Mouse (Mus musculus) limb, embryonic 11.5 days (tissue): Measurements from ENCODE around the gene Csnk2a2. TPM values are rescaled to one million over a fixed set of nuclear protein-coding genes. Genes with fewer than 3 reads are reported as not detected.

Experiments used
- ATAC-seq: fragments of 200-750 bp; cut with Nextera tagmentation; 2 replicates; pipeline ENCODE4 v1.8.0; 2017; ENCODE audit warnings: low read depth; ENCODE audit not compliant: insufficient number of reproducible peaks, low FRiP score, low TSS enrichment
- DNase-seq: peaks from one replicate; pipeline ENCODE4 v3.0.0-alpha.2; 2015; ENCODE audit warnings: low spot score
- H3K27ac ChIP-seq: fragments of 300-500 bp; sonication (generic); replicated peaks from 2 replicates; pipeline ENCODE4 v1.5.1; 2014; ENCODE audit warnings: low read depth, mild to moderate bottlenecking, low read length
- H3K27me3 ChIP-seq: fragments of 300-500 bp; sonication (generic); 2 replicates; pipeline ENCODE4 v1.6.1; 2014; ENCODE audit warnings: mild to moderate bottlenecking, low read length, mixed read lengths; ENCODE audit not compliant: control insufficient read depth, insufficient read depth
- H3K36me3 ChIP-seq: fragments of 300-500 bp; sonication (generic); 2 replicates; pipeline ENCODE4 v1.6.1; 2014; ENCODE audit warnings: mild to moderate bottlenecking, low read length, moderate library complexity, mixed read lengths; ENCODE audit not compliant: control insufficient read depth, insufficient read depth
- H3K4me1 ChIP-seq: fragments of 300-500 bp; sonication (generic); 2 replicates; pipeline ENCODE4 v1.6.1; 2014; ENCODE audit warnings: low read length, mixed read lengths; ENCODE audit not compliant: control insufficient read depth, insufficient read depth
- H3K4me2 ChIP-seq: fragments of 300-500 bp; sonication (generic); 2 replicates; pipeline ENCODE4 v1.6.1; 2014; ENCODE audit warnings: low read depth, mild to moderate bottlenecking, moderate library complexity; ENCODE audit not compliant: severe bottlenecking
- H3K4me3 ChIP-seq: fragments of 300-500 bp; sonication (generic); 2 replicates; pipeline ENCODE4 v1.5.1; 2014; ENCODE audit warnings: low read depth, low read length
- H3K9ac ChIP-seq: fragments of 300-500 bp; sonication (generic); 2 replicates; pipeline ENCODE4 v1.6.1; 2014; ENCODE audit warnings: mild to moderate bottlenecking, low read length
- H3K9me3 ChIP-seq: fragments of 300-500 bp; sonication (generic); 2 replicates; pipeline ENCODE4 v1.6.1; 2016; ENCODE audit warnings: low read length; ENCODE audit not compliant: control insufficient read depth
- WGBS: fragments of 180-500 bp; shearing (Covaris S2); extraction: QIAGEN DNeasy Blood & Tissue Kit; methylation state at CpG from one replicate; pipeline ENCODE4 v1.1.7; 2014; 5-methylcytosine and 5-hydroxymethylcytosine counted together
- polyA plus RNA-seq: library from polyadenylated mRNA; unstranded; fragments of >200 nt; fragmentation: Nextera tagmentation; extraction: Ambion mirVana; gene quantifications from 2 replicates; pipeline ENCODE4 v1.2.1, GENCODE M21; 2014

Gene Csnk2a2
- polyA plus RNA-seq: 17.5 and 19.4 TPM in 2 replicates

GRCm38 (mm10) chr8:95490006-95490405 lies at the start of gene Csnk2a2:
TSS of gene Csnk2a2 (minus strand) at chr8:95490039.
- WGBS: 83% methylated on average over 5 of the region's 5 CpGs
- Histone ChIP-seq H3K27ac (no peak within 1 kb of the TSS), H3K9me3 (no peaks in the 10 kb centered on the region), H3K36me3 (no peaks in the 10 kb centered on the region), H3K4me2 (peak within 1 kb of the TSS; percentile 49), H3K4me1 (peaks cover 9% of the 10 kb centered on the region), H3K27me3 (no peaks in the 10 kb centered on the region), H3K9ac (peak within 1 kb of the TSS; percentile 90), H3K4me3 (peak within 1 kb of the TSS; percentile 85)
- DNase-seq (no peak), ATAC-seq (no peak)

- H3K4me1 ChIP-seq: no peaks in the 10 kb centered on the region
- no peaks in the 10 kb centered on the region for H3K36me3 ChIP-seq
- no peak overlapping the region for H3K27ac ChIP-seq
- no peaks in the 10 kb centered on the region for H3K27me3 ChIP-seq
- ATAC-seq (no peak), DNase-seq (no peak)
- no peak overlapping the region for H3K9ac ChIP-seq
- no peak overlapping the region for H3K4me3 ChIP-seq
- H3K9me3 ChIP-seq: no peaks in the 10 kb centered on the region
- WGBS: 83% methylated on average over 5 of the region's 5 CpGs
- no peak overlapping the region for H3K4me2 ChIP-seq
These were observed 49.6 kb upstream of the Csnk2a2 start for GRCm38 (mm10) chr8:95539487-95539886.

- Histone ChIP-seq H3K9me3 (no peaks in the 10 kb centered on the region), H3K27me3 (no peaks in the 10 kb centered on the region), H3K4me3 (peak within 1 kb of the TSS; percentile 26), H3K27ac (no peak within 1 kb of the TSS), H3K36me3 (no peaks in the 10 kb centered on the region), H3K4me1 (no peaks in the 10 kb centered on the region), H3K9ac (no peak within 1 kb of the TSS), H3K4me2 (peak within 1 kb of the TSS; percentile 65)
- WGBS: 14% methylated on average over 33 of the region's 33 CpGs
- peak; percentile 73 for DNase-seq
- peak; percentile 68; the same call in 1 of the 2 replicates for ATAC-seq
These were observed 43.9 kb upstream of the Csnk2a2 start, which contains the start of gene Ccdc113 for GRCm38 (mm10) chr8:95533584-95534387. TSS of gene Ccdc113 (plus strand) at chr8:95534085.

GRCm38 (mm10) chr8:95532206-95532605 lies 42.4 kb upstream of the Csnk2a2 start:
- no peak for DNase-seq
- H3K9me3 ChIP-seq: no peaks in the 10 kb centered on the region
- no peak overlapping the region for H3K27ac ChIP-seq
- no peak for ATAC-seq
- H3K9ac ChIP-seq: no peak overlapping the region
- no peak overlapping the region for H3K4me3 ChIP-seq
- H3K4me1 ChIP-seq: no peaks in the 10 kb centered on the region
- WGBS: 61% methylated on average over 4 of the region's 4 CpGs
- H3K4me2 ChIP-seq: no peak overlapping the region
- no peaks in the 10 kb centered on the region for H3K27me3 ChIP-seq
- H3K36me3 ChIP-seq: no peaks in the 10 kb centered on the region

GRCm38 (mm10) chr8:95528750-95529310 lies 39.0 kb upstream of the Csnk2a2 start:
- H3K27ac ChIP-seq: no peak overlapping the region
- H3K9me3 ChIP-seq: no peaks in the 10 kb centered on the region
- H3K4me3 ChIP-seq: no peak overlapping the region
- no peak for DNase-seq
- H3K36me3 ChIP-seq: no peaks in the 10 kb centered on the region
- no peak overlapping the region for H3K9ac ChIP-seq
- no peaks in the 10 kb centered on the region for H3K27me3 ChIP-seq
- no peak for ATAC-seq
- H3K4me1 ChIP-seq: no peaks in the 10 kb centered on the region
- H3K4me2 ChIP-seq: no peak overlapping the region
- WGBS: 66% methylated on average over 9 of the region's 9 CpGs

GRCm38 (mm10) chr8:95528194-95528593 lies 38.4 kb upstream of the Csnk2a2 start:
- WGBS: 91% methylated on average over 10 of the region's 10 CpGs
- H3K27ac ChIP-seq: no peak overlapping the region
- DNase-seq (no peak), ATAC-seq (no peak)
- H3K9ac ChIP-seq: no peak overlapping the region
- no peaks in the 10 kb centered on the region for H3K9me3 ChIP-seq
- no peaks in the 10 kb centered on the region for H3K27me3 ChIP-seq
- H3K4me3 ChIP-seq: no peak overlapping the region
- H3K4me2 ChIP-seq: no peak overlapping the region
- no peaks in the 10 kb centered on the region for H3K36me3 ChIP-seq
- H3K4me1 ChIP-seq: no peaks in the 10 kb centered on the region

- Histone ChIP-seq H3K4me1 (no peaks in the 10 kb centered on the region), H3K4me2 (no peak overlapping the region), H3K4me3 (no peak overlapping the region), H3K9me3 (no peaks in the 10 kb centered on the region), H3K27me3 (no peaks in the 10 kb centered on the region), H3K9ac (no peak overlapping the region), H3K27ac (no peak overlapping the region), H3K36me3 (no peaks in the 10 kb centered on the region)
- WGBS: 89% methylated on average over 4 of the region's 4 CpGs
- DNase-seq (no peak), ATAC-seq (no peak)
These were observed 34.2 kb upstream of the Csnk2a2 start for GRCm38 (mm10) chr8:95523991-95524390.

- Histone ChIP-seq H3K27me3 (no peaks in the 10 kb centered on the region), H3K4me2 (no peak overlapping the region), H3K4me1 (no peaks in the 10 kb centered on the region), H3K36me3 (no peaks in the 10 kb centered on the region), H3K9me3 (no peaks in the 10 kb centered on the region), H3K4me3 (no peak overlapping the region), H3K9ac (no peak overlapping the region), H3K27ac (no peak overlapping the region)
- DNase-seq (no peak), ATAC-seq (no peak)
- WGBS: 87% methylated on average over 6 of the region's 6 CpGs
These were observed 27.1 kb upstream of the Csnk2a2 start for GRCm38 (mm10) chr8:95516928-95517327.
